Mouse (Mus musculus): ENCODE measurements around the gene Gpr3. TPM values are rescaled to one million over a fixed set of nuclear protein-coding genes. Genes with fewer than 3 reads are reported as not detected.

Gpr3 gene
- under 1 TPM in 1 of 2 experiments, not detected in 1; 0.14 TPM for polyA plus RNA-seq (2017; shearing (Covaris generic))

GRCm38 (mm10) chr4:133211751-133212561 lies at the start of gene Gpr3, which contains the start of gene Cd164l2:
Gene Gpr3 (minus strand): TSS chr4:133212536.
Gene Cd164l2 (plus strand): TSS chr4:133212131.

GRCm38 (mm10) chr4:133240490-133240921 lies 28.2 kb upstream of the Gpr3 start, which contains the start of gene Map3k6:
Gene Map3k6 (plus strand): TSS chr4:133240818.

Other genes starting within 250 kb of the Gpr3 start
- gene Fgr, start 238.4 kb downstream of the Gpr3 start, polyA plus RNA-seq (2017; shearing (Covaris generic)), result 1 to 10 TPM; 1.2 to 4.9 TPM
- gene Ahdc1, start 201.3 kb downstream of the Gpr3 start, polyA plus RNA-seq (2017; shearing (Covaris generic)), result 1 to 10 TPM; 4.0 to 4.3 TPM
- gene Wasf2, start 82.0 kb downstream of the Gpr3 start, polyA plus RNA-seq (2017; shearing (Covaris generic)), result 10 to 100 TPM; 82.4 to 93.8 TPM
- under 1 TPM in 1 of 2 experiments, not detected in 1; 0.69 TPM for gene Cd164l2, start 405 bp downstream of the Gpr3 start, polyA plus RNA-seq (2017; shearing (Covaris generic))
- gene Map3k6, start 28.3 kb upstream of the Gpr3 start, polyA plus RNA-seq (2017; shearing (Covaris generic)), result under 1 TPM; 0.27 to 0.30 TPM
- gene Sytl1, start 50.6 kb upstream of the Gpr3 start, polyA plus RNA-seq (2017; shearing (Covaris generic)), result 10 to 100 TPM; 13.1 to 77.2 TPM
- 10 to 100 TPM; 56.9 to 74.8 TPM for gene Tmem222, start 65.3 kb upstream of the Gpr3 start, polyA plus RNA-seq (2017; shearing (Covaris generic))
- 1 to 10 TPM; 4.4 to 5.4 TPM for gene Wdtc1, start 140.9 kb upstream of the Gpr3 start, polyA plus RNA-seq (2017; shearing (Covaris generic))
- 10 to 100 TPM; 17.9 to 19.7 TPM for gene Slc9a1, start 157.2 kb upstream of the Gpr3 start, polyA plus RNA-seq (2017; shearing (Covaris generic))